Mouse (Mus musculus) large intestine, adult 2 months (tissue): ENCODE results near the gene Fes. TPM values are rescaled to one million over a fixed set of nuclear protein-coding genes. Genes with fewer than 3 reads are reported as not detected.

Experiments
- polyA plus RNA-seq: library from polyadenylated mRNA; depleted of rRNA; stranded (reverse); fragments of >200 nt; gene quantifications from 2 replicates; pipeline ENCODE4 v1.2.3, GENCODE M21; 2012; rRNA removed

Fes gene
- polyA plus RNA-seq, 1 experiment, result 12.1 TPM

Other genes starting within 250 kb of the Fes start
- gene Sema4b, start 201.1 kb downstream of the Fes start, polyA plus RNA-seq, result 43.2 and 57.8 TPM in 2 replicates
- 652 and 673 TPM in 2 replicates for gene Cib1, start 155.1 kb downstream of the Fes start, polyA plus RNA-seq
- gene Gdpgp1, start 155.1 kb downstream of the Fes start, polyA plus RNA-seq, result 3.1 and 4.7 TPM in 2 replicates
- 0.05 and 0.12 TPM in 2 replicates for gene Ttll13, start 141.6 kb downstream of the Fes start, polyA plus RNA-seq
- 19.0 and 21.2 TPM in 2 replicates for gene Ngrn, start 126.7 kb downstream of the Fes start, polyA plus RNA-seq
- 9.0 and 22.5 TPM in 2 replicates for gene Vps33b, start 118.3 kb downstream of the Fes start, polyA plus RNA-seq
- gene Prc1, start 93.5 kb downstream of the Fes start, polyA plus RNA-seq, result 33.7 and 34.6 TPM in 2 replicates
- gene Rccd1, start 63.5 kb downstream of the Fes start, polyA plus RNA-seq, result 7.8 and 8.9 TPM in 2 replicates
- gene Unc45a, start 46.9 kb downstream of the Fes start, polyA plus RNA-seq, result 44.8 and 64.9 TPM in 2 replicates
- gene Hddc3, start 44.8 kb downstream of the Fes start, polyA plus RNA-seq, result 32.5 and 42.0 TPM in 2 replicates
- gene Man2a2, start 16.6 kb downstream of the Fes start, polyA plus RNA-seq, result 13.8 and 25.9 TPM in 2 replicates
- gene Furin, start 17.5 kb upstream of the Fes start, polyA plus RNA-seq, result 42.5 and 62.9 TPM in 2 replicates
- 0.98 and 1.3 TPM in 2 replicates for gene Blm, start 147.2 kb upstream of the Fes start, polyA plus RNA-seq